Mouse (Mus musculus): Measurements from ENCODE around the gene Eif4e1b. TPM values are rescaled to one million over a fixed set of nuclear protein-coding genes. Genes with fewer than 3 reads are reported as not detected.

Gene Eif4e1b
- polyA plus RNA-seq, 1 experiment from 2014 or later, result not detected

DNA sequence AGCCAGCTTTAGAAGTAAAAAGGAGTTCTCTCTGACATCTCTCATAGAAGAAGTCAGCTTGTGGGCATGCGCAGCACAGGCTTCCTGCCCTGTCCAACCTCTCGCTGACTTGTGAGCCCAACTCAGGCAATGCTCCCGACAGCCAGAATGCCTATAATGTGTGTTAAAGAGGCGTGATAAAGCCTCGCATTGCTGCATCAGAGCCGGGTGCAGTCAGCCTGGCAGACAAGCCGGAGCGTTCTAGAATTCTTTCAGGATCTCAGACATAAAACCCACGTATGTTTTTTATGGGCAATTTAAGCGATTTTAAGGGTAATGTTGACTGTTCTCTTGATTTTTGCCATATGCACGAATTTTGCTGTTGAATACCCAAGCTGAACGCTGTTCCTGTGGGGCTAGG lies 24.3 kb downstream of the Eif4e1b start:
- Histone ChIP-seq H3K36me3 (replicated peaks; ENCODE audit: control insufficient read depth, insufficient read depth) (no peaks in the 10 kb centered on the region), H3K4me1 (replicated peaks; ENCODE audit: control insufficient read depth, insufficient read depth, low read length) (peaks cover 5% of the 10 kb centered on the region; the same call in 1 of the 2 replicates), H3K9ac (no peak overlapping the region), H3K27me3 (ENCODE audit: control insufficient read depth, insufficient read depth, low read length) (0 out of 2 replicates have a peak, but pooled peaks cover 5% of the 10 kb centered on the region), H3K4me2 (replicated peaks) (no peak overlapping the region), H3K4me3 (replicated peaks; ENCODE audit: low read length) (no peak overlapping the region), H3K9me3 (ENCODE audit: control insufficient read depth, low read length) (no peaks in the 10 kb centered on the region), H3K27ac (no peak overlapping the region)
- DNase-seq (ENCODE audit: low spot score) (no peak), ATAC-seq (ENCODE audit: low FRiP score) (no peak)
- WGBS, result 78% methylated on average over 12 of the region's 12 CpGs

DNA sequence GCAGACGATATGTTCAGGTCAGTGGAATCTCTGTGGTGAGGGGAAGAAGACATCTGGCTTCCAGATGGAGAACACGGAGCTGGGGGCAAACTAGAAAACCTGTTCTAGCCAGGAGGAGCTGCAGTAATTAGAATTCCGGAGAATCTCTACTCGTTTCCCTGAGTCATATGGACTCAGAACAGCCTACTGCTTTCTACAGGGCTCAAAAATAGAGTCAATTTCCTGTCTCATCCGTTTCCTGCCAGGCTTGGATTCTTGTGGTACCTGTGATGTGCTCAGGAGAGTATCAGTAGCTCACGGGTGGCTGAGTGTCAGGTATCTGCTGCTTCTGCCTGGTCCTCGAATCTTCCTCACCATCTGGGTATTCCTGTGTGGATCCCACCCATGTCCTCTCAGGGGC lies 27.7 kb downstream of the Eif4e1b start:
- Histone ChIP-seq H3K4me2 (replicated peaks) (no peak overlapping the region), H3K9me3 (ENCODE audit: control insufficient read depth, low read length) (no peaks in the 10 kb centered on the region), H3K27me3 (ENCODE audit: control insufficient read depth, insufficient read depth, low read length) (no peaks in the 10 kb centered on the region), H3K4me3 (replicated peaks; ENCODE audit: low read length) (no peak overlapping the region), H3K4me1 (replicated peaks; ENCODE audit: control insufficient read depth, insufficient read depth, low read length) (peaks cover 3% of the 10 kb centered on the region; the same call in 1 of the 2 replicates), H3K27ac (no peak overlapping the region), H3K9ac (no peak overlapping the region), H3K36me3 (replicated peaks; ENCODE audit: control insufficient read depth, insufficient read depth) (no peaks in the 10 kb centered on the region)
- DNase-seq (ENCODE audit: low spot score) (no peak), ATAC-seq (ENCODE audit: low FRiP score) (no peak)
- WGBS, result 70% methylated on average over 7 of the region's 7 CpGs

DNA sequence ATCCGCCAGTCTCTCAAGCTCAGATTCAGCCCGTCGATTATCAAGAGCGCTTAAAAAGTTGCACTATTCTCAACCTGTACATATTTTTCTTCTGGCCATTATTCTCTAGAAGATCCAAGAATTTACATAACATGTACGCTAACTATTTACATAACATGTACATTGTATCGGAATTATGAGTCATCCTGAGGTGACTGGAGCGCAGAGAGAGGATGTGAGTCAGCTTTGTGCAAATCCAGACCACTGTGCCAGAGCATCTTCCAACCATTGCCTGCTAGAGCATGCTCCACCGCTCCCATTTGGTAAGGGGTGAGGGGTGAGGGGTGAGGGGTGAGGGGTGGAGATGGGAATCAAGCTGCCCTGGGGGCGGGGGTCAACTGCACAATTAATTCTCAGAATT lies 29.6 kb downstream of the Eif4e1b start:
- H3K36me3 ChIP-seq (replicated peaks; ENCODE audit: control insufficient read depth, insufficient read depth), result no peaks in the 10 kb centered on the region
- no peaks in the 10 kb centered on the region for H3K27me3 ChIP-seq (ENCODE audit: control insufficient read depth, insufficient read depth, low read length)
- no peak overlapping the region for H3K9ac ChIP-seq
- no peak overlapping the region for H3K4me3 ChIP-seq (replicated peaks; ENCODE audit: low read length)
- no peak for ATAC-seq (ENCODE audit: low FRiP score)
- no peak overlapping the region for H3K4me2 ChIP-seq (replicated peaks)
- no peaks in the 10 kb centered on the region for H3K9me3 ChIP-seq (ENCODE audit: control insufficient read depth, low read length)
- no peak for DNase-seq (ENCODE audit: low spot score)
- H3K27ac ChIP-seq, result no peak overlapping the region
- WGBS, result 90% methylated on average over 9 of the region's 9 CpGs
- H3K4me1 ChIP-seq (replicated peaks; ENCODE audit: control insufficient read depth, insufficient read depth, low read length), result peaks cover 4% of the 10 kb centered on the region; the same call in 1 of the 2 replicates

- ATAC-seq (ENCODE audit: low FRiP score) (peak; percentile 67; the same call in 1 of the 2 replicates), DNase-seq (ENCODE audit: low spot score) (no peak)
- no peak overlapping the region for H3K4me3 ChIP-seq (replicated peaks; ENCODE audit: low read length)
- no peaks in the 10 kb centered on the region for H3K27me3 ChIP-seq (ENCODE audit: control insufficient read depth, insufficient read depth, low read length)
- H3K27ac ChIP-seq, result peak overlapping the region; percentile 81
- WGBS, result 10% methylated on average over 17 of the region's 17 CpGs
- H3K36me3 ChIP-seq (replicated peaks; ENCODE audit: control insufficient read depth, insufficient read depth), result no peaks in the 10 kb centered on the region
- H3K9me3 ChIP-seq (ENCODE audit: control insufficient read depth, low read length), result no peaks in the 10 kb centered on the region
- peaks cover 7% of the 10 kb centered on the region; the same call in 1 of the 2 replicates for H3K4me1 ChIP-seq (replicated peaks; ENCODE audit: control insufficient read depth, insufficient read depth, low read length)
- peak overlapping the region; percentile 39; the same call in 1 of the 2 replicates for H3K9ac ChIP-seq
- H3K4me2 ChIP-seq (replicated peaks), result peak overlapping the region; percentile 28
Observed at GRCm38 (mm10) chr13:54818399-54819254, 34.8 kb downstream of the Eif4e1b start.

DNA sequence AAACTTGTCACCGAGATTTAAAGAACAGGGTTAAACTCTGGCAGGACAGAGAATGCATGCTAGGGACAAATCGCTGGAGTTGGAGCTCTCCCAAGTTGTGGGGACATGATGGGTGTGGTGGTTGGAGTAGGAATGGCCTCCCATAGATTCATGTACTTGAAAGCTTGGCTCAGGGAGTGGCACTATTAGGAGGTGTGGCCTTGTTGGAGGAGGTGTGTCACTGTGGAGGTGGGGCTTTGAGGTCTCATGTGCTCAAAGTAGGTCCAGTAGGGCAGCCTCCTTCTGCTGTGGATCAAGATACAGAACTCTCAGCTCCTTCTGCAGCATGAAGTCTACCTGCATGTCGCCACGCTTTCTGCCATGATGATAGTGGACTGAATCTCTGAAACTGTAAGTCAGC lies 37.3 kb downstream of the Eif4e1b start:
- Histone ChIP-seq H3K36me3 (replicated peaks; ENCODE audit: control insufficient read depth, insufficient read depth) (no peaks in the 10 kb centered on the region), H3K4me3 (replicated peaks; ENCODE audit: low read length) (no peak overlapping the region), H3K4me1 (replicated peaks; ENCODE audit: control insufficient read depth, insufficient read depth, low read length) (peaks cover 12% of the 10 kb centered on the region), H3K9me3 (ENCODE audit: control insufficient read depth, low read length) (no peaks in the 10 kb centered on the region), H3K9ac (no peak overlapping the region), H3K4me2 (replicated peaks) (no peak overlapping the region), H3K27ac (no peak overlapping the region), H3K27me3 (ENCODE audit: control insufficient read depth, insufficient read depth, low read length) (no peaks in the 10 kb centered on the region)
- ATAC-seq (ENCODE audit: low FRiP score) (no peak), DNase-seq (ENCODE audit: low spot score) (no peak)
- WGBS, result 86% methylated on average over 4 of the region's 4 CpGs

GRCm38 (mm10) chr13:54821931-54822330 lies 38.1 kb downstream of the Eif4e1b start:
- H3K9ac ChIP-seq, result no peak overlapping the region
- no peaks in the 10 kb centered on the region for H3K9me3 ChIP-seq (ENCODE audit: control insufficient read depth, low read length)
- H3K4me1 ChIP-seq (replicated peaks; ENCODE audit: control insufficient read depth, insufficient read depth, low read length), result peaks cover 12% of the 10 kb centered on the region
- no peaks in the 10 kb centered on the region for H3K27me3 ChIP-seq (ENCODE audit: control insufficient read depth, insufficient read depth, low read length)
- H3K4me3 ChIP-seq (replicated peaks; ENCODE audit: low read length), result no peak overlapping the region
- 88% methylated on average over 2 of the region's 2 CpGs for WGBS
- DNase-seq (ENCODE audit: low spot score), result no peak
- H3K4me2 ChIP-seq (replicated peaks), result no peak overlapping the region
- ATAC-seq (ENCODE audit: low FRiP score), result no peak
- no peak overlapping the region for H3K27ac ChIP-seq
- H3K36me3 ChIP-seq (replicated peaks; ENCODE audit: control insufficient read depth, insufficient read depth), result no peaks in the 10 kb centered on the region

- WGBS, result 12% methylated on average over 25 of the region's 25 CpGs
- peak; percentile 49 for DNase-seq (ENCODE audit: low spot score)
- H3K4me2 ChIP-seq (replicated peaks), result peak overlapping the region; percentile 27
- no peak overlapping the region for H3K27ac ChIP-seq
- H3K4me3 ChIP-seq (replicated peaks; ENCODE audit: low read length), result no peak overlapping the region
- H3K9ac ChIP-seq, result no peak overlapping the region
- no peaks in the 10 kb centered on the region for H3K9me3 ChIP-seq (ENCODE audit: control insufficient read depth, low read length)
- peaks cover 5% of the 10 kb centered on the region for H3K4me1 ChIP-seq (replicated peaks; ENCODE audit: control insufficient read depth, insufficient read depth, low read length)
- no peaks in the 10 kb centered on the region for H3K36me3 ChIP-seq (replicated peaks; ENCODE audit: control insufficient read depth, insufficient read depth)
- peak; percentile 70; the same call in 1 of the 2 replicates for ATAC-seq (ENCODE audit: low FRiP score)
- no peaks in the 10 kb centered on the region for H3K27me3 ChIP-seq (ENCODE audit: control insufficient read depth, insufficient read depth, low read length)
Observed at GRCm38 (mm10) chr13:54824111-54824931, 40.5 kb downstream of the Eif4e1b start.

GRCm38 (mm10) chr13:54827992-54828391 lies 44.2 kb downstream of the Eif4e1b start:
- no peak overlapping the region for H3K4me2 ChIP-seq (replicated peaks)
- no peaks in the 10 kb centered on the region for H3K27me3 ChIP-seq (ENCODE audit: control insufficient read depth, insufficient read depth, low read length)
- H3K4me1 ChIP-seq (replicated peaks; ENCODE audit: control insufficient read depth, insufficient read depth, low read length), result peaks cover 5% of the 10 kb centered on the region
- DNase-seq (ENCODE audit: low spot score) (no peak), ATAC-seq (ENCODE audit: low FRiP score) (no peak)
- no peaks in the 10 kb centered on the region for H3K9me3 ChIP-seq (ENCODE audit: control insufficient read depth, low read length)
- H3K27ac ChIP-seq, result no peak overlapping the region
- H3K36me3 ChIP-seq (replicated peaks; ENCODE audit: control insufficient read depth, insufficient read depth), result no peaks in the 10 kb centered on the region
- WGBS, result 59% methylated on average over 7 of the region's 7 CpGs
- H3K4me3 ChIP-seq (replicated peaks; ENCODE audit: low read length), result no peak overlapping the region
- H3K9ac ChIP-seq, result no peak overlapping the region

DNA sequence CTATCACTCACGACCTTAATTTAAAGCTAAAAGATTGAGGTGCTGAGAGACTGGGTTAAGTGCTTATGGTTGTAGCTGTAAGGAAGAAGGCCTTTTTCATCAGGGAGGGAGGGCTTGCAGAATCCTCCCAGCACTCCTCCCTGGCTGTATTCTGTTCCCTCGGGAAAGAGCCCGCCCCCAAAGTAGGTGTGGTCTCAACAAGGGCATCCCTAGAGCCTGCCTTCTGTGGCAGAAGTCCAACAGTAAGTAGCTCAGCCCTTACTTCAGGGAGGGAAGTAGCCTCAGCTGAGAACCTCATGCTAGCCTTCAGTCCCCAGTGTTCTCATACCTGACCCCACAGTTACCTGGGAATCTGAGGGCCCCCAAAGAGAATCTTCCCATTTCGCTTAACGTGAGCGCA lies 44.7 kb downstream of the Eif4e1b start:
- no peak for DNase-seq (ENCODE audit: low spot score)
- Histone ChIP-seq H3K4me2 (replicated peaks) (no peak overlapping the region), H3K27me3 (ENCODE audit: control insufficient read depth, insufficient read depth, low read length) (no peaks in the 10 kb centered on the region), H3K9ac (no peak overlapping the region), H3K36me3 (replicated peaks; ENCODE audit: control insufficient read depth, insufficient read depth) (no peaks in the 10 kb centered on the region), H3K9me3 (ENCODE audit: control insufficient read depth, low read length) (no peaks in the 10 kb centered on the region), H3K27ac (no peak overlapping the region), H3K4me1 (replicated peaks; ENCODE audit: control insufficient read depth, insufficient read depth, low read length) (peaks cover 5% of the 10 kb centered on the region), H3K4me3 (replicated peaks; ENCODE audit: low read length) (no peak overlapping the region)
- WGBS, result 60% methylated on average over 6 of the region's 6 CpGs
- no peak for ATAC-seq (ENCODE audit: low FRiP score)
